28 mouse cellular contexts compared by ENCODE assay signal in the genomic region with DNA sequence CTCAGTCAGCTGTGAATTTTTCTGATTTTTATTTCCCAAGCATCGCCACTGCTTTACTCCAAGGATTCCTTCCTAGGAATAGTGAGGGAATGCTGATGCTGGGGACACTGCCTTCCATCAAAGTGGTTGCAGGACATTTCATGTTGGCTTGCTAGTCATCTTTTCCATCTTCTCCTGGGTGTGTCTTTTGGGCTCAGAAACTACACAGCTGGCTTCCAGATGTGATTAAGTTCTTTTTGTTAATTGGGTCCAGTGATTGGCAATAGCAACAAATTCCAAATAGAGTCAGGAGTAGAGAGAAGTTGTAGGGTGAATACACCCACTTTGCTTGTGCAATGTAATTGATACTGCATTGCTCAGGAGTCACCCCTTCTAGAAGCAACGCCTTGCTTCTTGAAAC.
"Had no signal": no experiment of that assay in that cellular context is flagged by ENCODE, and none has a peak within 500 bp of the region (broad histone marks: within the 10 kb centered on the region; RNA-seq: fewer than 3 reads in every experiment).

No protein-coding gene starts in this region.

- H3K27me3 ChIP-seq: embryonic facial prominence, embryonic 12.5 days; embryonic facial prominence, embryonic 13.5 days; embryonic facial prominence, embryonic 15.5 days; forebrain, embryonic 12.5 days; forebrain, embryonic 13.5 days; forebrain, embryonic 15.5 days; heart, embryonic 12.5 days had no signal

- H3K4me2 ChIP-seq: embryonic facial prominence, embryonic 12.5 days; embryonic facial prominence, embryonic 13.5 days; embryonic facial prominence, embryonic 15.5 days; forebrain, embryonic 12.5 days; forebrain, embryonic 13.5 days; forebrain, embryonic 15.5 days; heart, embryonic 12.5 days had no signal

- H3K27ac ChIP-seq: embryonic facial prominence, embryonic 12.5 days; embryonic facial prominence, embryonic 13.5 days; embryonic facial prominence, embryonic 15.5 days; forebrain, embryonic 10.5 days; forebrain, embryonic 12.5 days; forebrain, embryonic 13.5 days; forebrain, embryonic 15.5 days; gastrocnemius, adult 2 months; heart, adult 2 months; heart, embryonic 10.5 days had no signal

- ATAC-seq: forebrain, embryonic 13.5 days; forebrain, embryonic 14.5 days; forebrain, embryonic 15.5 days; forebrain, embryonic 16.5 days; forebrain, postnatal 0 days had no signal

- H3K9me3 ChIP-seq: embryonic facial prominence, embryonic 12.5 days; embryonic facial prominence, embryonic 13.5 days; embryonic facial prominence, embryonic 15.5 days; forebrain, embryonic 10.5 days; forebrain, embryonic 12.5 days; forebrain, embryonic 13.5 days; forebrain, embryonic 15.5 days; heart, embryonic 10.5 days; heart, embryonic 12.5 days had no signal

- H3K4me1 ChIP-seq: embryonic facial prominence, embryonic 12.5 days; embryonic facial prominence, embryonic 13.5 days; embryonic facial prominence, embryonic 15.5 days; forebrain, embryonic 10.5 days; forebrain, embryonic 12.5 days; forebrain, embryonic 13.5 days; forebrain, embryonic 15.5 days; heart, embryonic 10.5 days; heart, embryonic 12.5 days had no signal

- H3K9ac ChIP-seq: embryonic facial prominence, embryonic 12.5 days; embryonic facial prominence, embryonic 13.5 days; embryonic facial prominence, embryonic 15.5 days; forebrain, embryonic 12.5 days; forebrain, embryonic 13.5 days; forebrain, embryonic 15.5 days; forebrain, postnatal 0 days; heart, embryonic 12.5 days had no signal

- H3K36me3 ChIP-seq: embryonic facial prominence, embryonic 12.5 days; embryonic facial prominence, embryonic 13.5 days; embryonic facial prominence, embryonic 15.5 days; forebrain, embryonic 10.5 days; forebrain, embryonic 12.5 days; forebrain, embryonic 15.5 days; heart, embryonic 10.5 days; heart, embryonic 12.5 days had no signal

- DNase-seq: cerebellum, adult 2 months; cerebellum, adult 8-10 months; cerebellum, adult 9-10 months; cerebellum, adult 9-11 months; cerebellum, postnatal 10 days; cerebellum, postnatal 14 days; cerebellum, postnatal 25 days; cerebellum, postnatal 36 days; embryo, embryonic 11 days; forebrain, postnatal 0 days; gastrocnemius, adult 2 months; gastrocnemius, postnatal 10 days; gastrocnemius, postnatal 14 days; gastrocnemius, postnatal 25 days; gastrocnemius, postnatal 36 days; heart, adult 2 months had no signal

- H3K4me3 ChIP-seq: embryonic facial prominence, embryonic 12.5 days; embryonic facial prominence, embryonic 13.5 days; embryonic facial prominence, embryonic 15.5 days; erythroblast, embryonic 14.5 days; forebrain, embryonic 10.5 days; forebrain, embryonic 12.5 days; forebrain, embryonic 13.5 days; forebrain, embryonic 15.5 days; gastrocnemius, adult 2 months; heart, adult 2 months; heart, embryonic 10.5 days; heart, embryonic 12.5 days had no signal
